Mouse (Mus musculus): Measurements from ENCODE around the gene Sh3d19. TPM values are rescaled to one million over a fixed set of nuclear protein-coding genes. Genes with fewer than 3 reads are reported as not detected.
"Not testable (repeated sequence)": the region's sequence is repeated elsewhere in the genome, so short reads cannot be mapped to it uniquely, and the experiment has no call there.

Sh3d19 gene
- polyA plus RNA-seq, 1 experiment: not detected

DNA sequence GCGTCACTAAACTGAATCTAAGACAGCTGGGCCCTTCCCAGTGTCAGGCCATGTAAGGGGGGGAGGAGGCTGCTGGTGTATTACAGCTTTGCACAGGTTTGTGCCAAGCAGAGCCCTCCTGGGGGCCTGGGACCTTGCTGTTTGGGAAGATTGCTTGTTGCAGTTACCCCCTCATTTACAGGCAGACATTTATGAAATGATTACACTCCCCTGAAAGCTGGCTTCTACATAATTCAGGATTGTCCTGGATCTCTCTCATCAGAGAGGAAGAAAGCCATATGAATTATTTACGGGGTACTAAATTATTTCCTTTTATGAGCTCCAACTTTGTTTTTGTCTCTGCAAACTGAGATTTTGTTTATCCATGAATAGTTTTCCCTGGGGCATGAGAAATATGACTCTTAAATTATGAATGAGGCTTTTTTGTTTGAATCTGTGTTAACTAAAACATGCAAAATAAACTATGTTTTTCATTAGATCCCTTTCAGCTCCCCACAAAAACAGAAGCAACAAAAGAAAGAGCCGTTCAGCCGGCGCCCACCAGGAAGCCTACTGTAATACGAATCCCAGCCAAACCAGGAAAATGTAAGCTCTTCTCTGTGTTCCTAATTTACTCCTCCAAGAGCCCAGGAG is 122.4 kb downstream of the Sh3d19 start:
- Histone ChIP-seq H3K27ac (ENCODE audit: insufficient read depth, low read depth, low read length) (no peak overlapping the region), H3K4me3 (ENCODE audit: insufficient read depth, low read depth, low read length) (no peak overlapping the region), H3K4me1 (ENCODE audit: control insufficient read depth, insufficient read depth, low read length) (no peaks in the 10 kb centered on the region)
- no peak for TF ChIP-seq CTCF (IDR thresholded peaks at IDR 0.05; ENCODE audit: insufficient read depth, low read depth, low read length)
- TF ChIP-seq POLR2A (IDR thresholded peaks at IDR 0.05; ENCODE audit: insufficient read depth, low read depth, low read length): no peak
- WGBS: 67% methylated on average over 6 of the region's 6 CpGs

- TF ChIP-seq POLR2A (IDR thresholded peaks at IDR 0.05; ENCODE audit: insufficient read depth, low read depth, low read length): no peak
- no peak for TF ChIP-seq CTCF (IDR thresholded peaks at IDR 0.05; ENCODE audit: insufficient read depth, low read depth, low read length)
- no peak overlapping the region for H3K4me3 ChIP-seq (ENCODE audit: insufficient read depth, low read depth, low read length)
- H3K27ac ChIP-seq (ENCODE audit: insufficient read depth, low read depth, low read length): no peak overlapping the region
- no peaks in the 10 kb centered on the region for H3K4me1 ChIP-seq (ENCODE audit: control insufficient read depth, insufficient read depth, low read length)
- WGBS: 85% methylated on average over 5 of the region's 5 CpGs
These were observed 123.0 kb downstream of the Sh3d19 start for GRCm38 (mm10) chr3:86093907-86094306.

- Histone ChIP-seq H3K4me3 (ENCODE audit: insufficient read depth, low read depth, low read length) (no peak overlapping the region), H3K27ac (ENCODE audit: insufficient read depth, low read depth, low read length) (no peak overlapping the region), H3K4me1 (ENCODE audit: control insufficient read depth, insufficient read depth, low read length) (peaks cover 6% of the 10 kb centered on the region)
- TF ChIP-seq POLR2A (IDR thresholded peaks at IDR 0.05; ENCODE audit: insufficient read depth, low read depth, low read length) (no peak), CTCF (IDR thresholded peaks at IDR 0.05; ENCODE audit: insufficient read depth, low read depth, low read length) (no peak)
- WGBS: 97% methylated on average over 6 of the region's 6 CpGs
These were observed 131.0 kb downstream of the Sh3d19 start for GRCm38 (mm10) chr3:86101956-86102355.

- Histone ChIP-seq H3K4me1 (ENCODE audit: control insufficient read depth, insufficient read depth, low read length) (peaks cover 6% of the 10 kb centered on the region), H3K27ac (ENCODE audit: insufficient read depth, low read depth, low read length) (no peak overlapping the region), H3K4me3 (ENCODE audit: insufficient read depth, low read depth, low read length) (no peak overlapping the region)
- TF ChIP-seq CTCF (IDR thresholded peaks at IDR 0.05; ENCODE audit: insufficient read depth, low read depth, low read length) (no peak), POLR2A (IDR thresholded peaks at IDR 0.05; ENCODE audit: insufficient read depth, low read depth, low read length) (no peak)
- WGBS: 68% methylated on average over 18 of the region's 18 CpGs
These were observed 132.8 kb downstream of the Sh3d19 start for GRCm38 (mm10) chr3:86103449-86104291.

GRCm38 (mm10) chr3:86104433-86104832 is 133.5 kb downstream of the Sh3d19 start:
- not testable (repeated sequence) for H3K4me3 ChIP-seq (ENCODE audit: insufficient read depth, low read depth, low read length); H3K4me1 ChIP-seq (ENCODE audit: control insufficient read depth, insufficient read depth, low read length); H3K27ac ChIP-seq (ENCODE audit: insufficient read depth, low read depth, low read length)
- 80% methylated on average over 7 of the region's 7 CpGs for WGBS

- no peak for TF ChIP-seq CTCF (IDR thresholded peaks at IDR 0.05; ENCODE audit: insufficient read depth, low read depth, low read length)
- no peak for TF ChIP-seq POLR2A (IDR thresholded peaks at IDR 0.05; ENCODE audit: insufficient read depth, low read depth, low read length)
- Histone ChIP-seq H3K4me3 (ENCODE audit: insufficient read depth, low read depth, low read length) (no peak overlapping the region), H3K27ac (ENCODE audit: insufficient read depth, low read depth, low read length) (no peak overlapping the region), H3K4me1 (ENCODE audit: control insufficient read depth, insufficient read depth, low read length) (peaks cover 6% of the 10 kb centered on the region)
- WGBS: 39% methylated on average over 4 of the region's 4 CpGs
These were observed 134.0 kb downstream of the Sh3d19 start for GRCm38 (mm10) chr3:86104909-86105308.

GRCm38 (mm10) chr3:86106086-86106632 is 135.2 kb downstream of the Sh3d19 start:
- Histone ChIP-seq H3K4me3 (ENCODE audit: insufficient read depth, low read depth, low read length) (no peak overlapping the region), H3K4me1 (ENCODE audit: control insufficient read depth, insufficient read depth, low read length) (peaks cover 8% of the 10 kb centered on the region), H3K27ac (ENCODE audit: insufficient read depth, low read depth, low read length) (no peak overlapping the region)
- 69% methylated on average over 8 of the region's 8 CpGs for WGBS
- TF ChIP-seq CTCF (IDR thresholded peaks at IDR 0.05; ENCODE audit: insufficient read depth, low read depth, low read length) (no peak), POLR2A (IDR thresholded peaks at IDR 0.05; ENCODE audit: insufficient read depth, low read depth, low read length) (no peak)

GRCm38 (mm10) chr3:86107637-86108539 is 137.0 kb downstream of the Sh3d19 start:
- Histone ChIP-seq H3K4me1 (ENCODE audit: control insufficient read depth, insufficient read depth, low read length) (peaks cover 8% of the 10 kb centered on the region), H3K27ac (ENCODE audit: insufficient read depth, low read depth, low read length) (no peak overlapping the region), H3K4me3 (ENCODE audit: insufficient read depth, low read depth, low read length) (no peak overlapping the region)
- WGBS: 81% methylated on average over 8 of the region's 8 CpGs
- TF ChIP-seq POLR2A (IDR thresholded peaks at IDR 0.05; ENCODE audit: insufficient read depth, low read depth, low read length): no peak
- no peak for TF ChIP-seq CTCF (IDR thresholded peaks at IDR 0.05; ENCODE audit: insufficient read depth, low read depth, low read length)
